Mouse (Mus musculus) heart, postnatal 0 days (tissue): ENCODE results near the gene Nmnat1. TPM values are rescaled to one million over a fixed set of nuclear protein-coding genes. Genes with fewer than 3 reads are reported as not detected.
"Not testable (repeated sequence)": the region's sequence is repeated elsewhere in the genome, so short reads cannot be mapped to it uniquely, and the experiment has no call there.

Experiments used
- ATAC-seq: fragments of 200-750 bp; cut with Nextera tagmentation; 2 replicates; pipeline ENCODE4 v1.8.0; 2017; ENCODE audit warnings: low read depth, moderate number of reproducible peaks, moderate library complexity; ENCODE audit not compliant: insufficient read depth
- DNase-seq: peaks from one replicate; pipeline ENCODE4 v3.0.0-alpha.2; 2016; ENCODE audit warnings: low spot score
- H3K27ac ChIP-seq: fragments of 300-500 bp; sonication (generic); 2 replicates; pipeline ENCODE4 v1.5.1; 2014; ENCODE audit warnings: low read depth, mild to moderate bottlenecking
- H3K27me3 ChIP-seq: fragments of 300-500 bp; sonication (generic); 2 replicates; pipeline ENCODE4 v1.6.1; 2014; ENCODE audit warnings: low read length, mixed read lengths; ENCODE audit not compliant: control insufficient read depth, insufficient read depth
- H3K36me3 ChIP-seq: fragments of 300-500 bp; sonication (generic); replicated peaks from 2 replicates; pipeline ENCODE4 v1.6.1; 2014; ENCODE audit warnings: low read length, mixed read lengths; ENCODE audit not compliant: control insufficient read depth, insufficient read depth
- H3K4me1 ChIP-seq: fragments of 300-500 bp; sonication (generic); 2 replicates; pipeline ENCODE4 v1.6.1; 2014; ENCODE audit warnings: antibody characterized with exemption; ENCODE audit not compliant: control insufficient read depth, insufficient read depth
- H3K4me2 ChIP-seq: fragments of 300-500 bp; sonication (generic); 2 replicates; pipeline ENCODE4 v1.6.1; 2014; ENCODE audit warnings: low read depth, mild to moderate bottlenecking, low read length, moderate library complexity
- H3K4me3 ChIP-seq: fragments of 300-500 bp; sonication (generic); 2 replicates; pipeline ENCODE4 v1.5.1; 2014; ENCODE audit warnings: low read depth, low read length
- H3K9ac ChIP-seq: fragments of 300-500 bp; sonication (generic); replicated peaks from 2 replicates; pipeline ENCODE4 v1.6.1; 2014; ENCODE audit warnings: low read depth, low read length, mixed read lengths
- H3K9me3 ChIP-seq: fragments of 300-500 bp; sonication (generic); replicated peaks from 2 replicates; pipeline ENCODE4 v1.6.1; 2016; ENCODE audit warnings: low read length; ENCODE audit not compliant: control insufficient read depth
- CTCF ChIP-seq: IDR thresholded peaks from 2 replicates; pipeline ENCODE4 v1.5.1; 2016; ENCODE audit warnings: antibody characterized with exemption, control low read depth, low read depth
- EP300 ChIP-seq: IDR thresholded peaks from 2 replicates; pipeline ENCODE4 v1.6.1; 2016; ENCODE audit warnings: antibody characterized with exemption, low read depth
- WGBS: fragments of 180-500 bp; shearing (Covaris S2); extraction: QIAGEN DNeasy Blood & Tissue Kit; methylation state at CpG from one replicate; pipeline ENCODE4 v1.1.7; 2014; 5-methylcytosine and 5-hydroxymethylcytosine counted together
- polyA plus RNA-seq: library from polyadenylated mRNA; unstranded; fragments of >200 nt; fragmentation: Nextera tagmentation; extraction: Ambion mirVana; gene quantifications from 2 replicates; pipeline ENCODE4 v1.2.1, GENCODE M21; 2015
- total RNA-seq: library from RNA; depleted of rRNA; stranded (reverse); fragments of >200 nt; gene quantifications from 2 replicates; pipeline ENCODE4 v1.2.3, GENCODE M21; 2014; ENCODE audit warnings: low replicate concordance

The Nmnat1 gene
- total and polyA plus RNA-seq, 2 experiments from 2014 or later: 14.4 to 15.3 TPM

- Histone ChIP-seq H3K4me2 (no peak overlapping the region), H3K4me3 (no peak overlapping the region), H3K27ac (peak overlapping the region; percentile 38; the same call in 1 of the 2 replicates), H3K4me1 (peaks cover 14% of the 10 kb centered on the region; the same call in 1 of the 2 replicates), H3K9ac (no peak overlapping the region), H3K9me3 (no peaks in the 10 kb centered on the region), H3K36me3 (no peaks in the 10 kb centered on the region), H3K27me3 (no peaks in the 10 kb centered on the region)
- TF ChIP-seq EP300: no peak
- TF ChIP-seq CTCF: no peak
- ATAC-seq (no peak), DNase-seq (peak; percentile 39)
- 13% methylated on average over 3 of the region's 3 CpGs for WGBS
These were observed 42.6 kb downstream of the Nmnat1 start for GRCm38 (mm10) chr4:149442436-149442835.

GRCm38 (mm10) chr4:149440576-149440975, 44.4 kb downstream of the Nmnat1 start:
- H3K27ac ChIP-seq: no peak overlapping the region
- no peak overlapping the region for H3K9ac ChIP-seq
- TF ChIP-seq CTCF (no peak), EP300 (no peak)
- H3K27me3 ChIP-seq: no peaks in the 10 kb centered on the region
- H3K4me1 ChIP-seq: peaks cover 6% of the 10 kb centered on the region; the same call in 1 of the 2 replicates
- H3K4me3 ChIP-seq: no peak overlapping the region
- no peak for DNase-seq
- no peaks in the 10 kb centered on the region for H3K36me3 ChIP-seq
- H3K9me3 ChIP-seq: no peaks in the 10 kb centered on the region
- no peak for ATAC-seq
- 67% methylated on average over 8 of the region's 8 CpGs for WGBS
- H3K4me2 ChIP-seq: no peak overlapping the region

- not testable (repeated sequence) for H3K9ac ChIP-seq, H3K4me2 ChIP-seq, ATAC-seq, H3K36me3 ChIP-seq, H3K27ac ChIP-seq, H3K9me3 ChIP-seq, DNase-seq, H3K4me1 ChIP-seq, H3K27me3 ChIP-seq, H3K4me3 ChIP-seq
- WGBS: 61% methylated on average over 1 of the region's 1 CpGs
These were observed 53.1 kb downstream of the Nmnat1 start for GRCm38 (mm10) chr4:149431887-149432286.

- no peak for ATAC-seq
- 70% methylated on average over 5 of the region's 5 CpGs for WGBS
- Histone ChIP-seq H3K27ac (no peak overlapping the region), H3K4me2 (no peak overlapping the region), H3K27me3 (no peaks in the 10 kb centered on the region), H3K4me1 (no peaks in the 10 kb centered on the region), H3K36me3 (no peaks in the 10 kb centered on the region), H3K9ac (no peak overlapping the region), H3K9me3 (no peaks in the 10 kb centered on the region), H3K4me3 (no peak overlapping the region)
- DNase-seq: no peak
- no peak for TF ChIP-seq CTCF
- TF ChIP-seq EP300: no peak
These were observed 55.4 kb downstream of the Nmnat1 start for GRCm38 (mm10) chr4:149429592-149429991.

- WGBS: under 1% methylated on average over 44 of the region's 50 CpGs
- TF ChIP-seq EP300 (peak; percentile 67), CTCF (no peak)
- H3K9ac ChIP-seq: peak within 1 kb of the TSS; percentile 94
- H3K36me3 ChIP-seq: no peaks in the 10 kb centered on the region
- H3K4me1 ChIP-seq: no peaks in the 10 kb centered on the region
- peak within 1 kb of the TSS; percentile 91 for H3K4me3 ChIP-seq
- peak within 1 kb of the TSS; percentile 97 for H3K27ac ChIP-seq
- DNase-seq: peak; percentile 95
- no peaks in the 10 kb centered on the region for H3K9me3 ChIP-seq
- peak within 1 kb of the TSS; percentile 78 for H3K4me2 ChIP-seq
- no peaks in the 10 kb centered on the region for H3K27me3 ChIP-seq
- peak; percentile 95 for ATAC-seq
These were observed 58.4 kb downstream of the Nmnat1 start, which contains the start of gene Ube4b for GRCm38 (mm10) chr4:149426325-149427199. TSS of gene Ube4b (minus strand) at chr4:149426749.

GRCm38 (mm10) chr4:149425801-149426292, 59.2 kb downstream of the Nmnat1 start:
- Histone ChIP-seq H3K36me3 (no peaks in the 10 kb centered on the region), H3K27me3 (no peaks in the 10 kb centered on the region), H3K4me3 (peak overlapping the region; percentile 91), H3K9ac (peak overlapping the region; percentile 94), H3K27ac (peak overlapping the region; percentile 97), H3K4me1 (no peaks in the 10 kb centered on the region), H3K4me2 (peak overlapping the region; percentile 78), H3K9me3 (no peaks in the 10 kb centered on the region)
- peak; percentile 44 for ATAC-seq
- TF ChIP-seq EP300: no peak
- TF ChIP-seq CTCF: no peak
- DNase-seq: no peak
- under 1% methylated on average over 35 of the region's 35 CpGs for WGBS
